Mouse (Mus musculus): ENCODE data around the gene Cbarp. TPM values are rescaled to one million over a fixed set of nuclear protein-coding genes. Genes with fewer than 3 reads are reported as not detected.

Gene Cbarp
- total and polyA plus RNA-seq, 2 experiments from 2014 or later, result 1.1 to 5.9 TPM

DNA sequence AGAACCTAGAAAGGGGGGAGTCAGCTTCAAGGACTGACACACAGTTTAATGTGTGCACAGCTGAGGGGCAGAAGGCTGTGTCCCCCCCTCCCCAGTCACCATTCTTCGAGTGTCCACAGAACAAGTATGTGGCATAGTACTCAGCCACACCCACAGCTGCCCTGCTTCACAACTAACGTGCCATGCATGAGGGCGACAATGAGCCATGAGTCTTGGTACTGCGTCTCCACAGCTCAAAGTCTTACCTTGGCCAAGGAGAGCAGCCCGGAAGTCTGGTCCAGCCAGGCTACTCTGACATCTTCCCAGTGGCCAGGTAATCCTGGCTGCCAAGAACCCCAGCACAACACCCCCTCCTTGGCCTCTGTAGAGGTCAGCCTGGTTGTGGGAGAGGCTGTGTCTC lies 47.9 kb downstream of the Cbarp start:
- no peaks in the 10 kb centered on the region for H3K9me3 ChIP-seq (replicated peaks; ENCODE audit: control insufficient read depth, low read length)
- H3K4me2 ChIP-seq (ENCODE audit: low read depth, low read length), result no peak overlapping the region
- H3K27me3 ChIP-seq (ENCODE audit: control insufficient read depth, insufficient read depth, low read length), result no peaks in the 10 kb centered on the region
- DNase-seq (ENCODE audit: low spot score) (no peak), ATAC-seq (ENCODE audit: insufficient read depth, low read depth) (no peak)
- no peaks in the 10 kb centered on the region for H3K36me3 ChIP-seq (replicated peaks; ENCODE audit: control insufficient read depth, insufficient read depth, low read length)
- H3K4me1 ChIP-seq (ENCODE audit: control insufficient read depth, insufficient read depth), result peaks cover 34% of the 10 kb centered on the region
- no peak overlapping the region for H3K9ac ChIP-seq (replicated peaks; ENCODE audit: low read depth, low read length)
- no peak overlapping the region for H3K4me3 ChIP-seq (ENCODE audit: low read depth, low read length)
- TF ChIP-seq CTCF (IDR thresholded peaks at IDR 0.05; ENCODE audit: low read depth), result no peak
- TF ChIP-seq EP300 (IDR thresholded peaks at IDR 0.05; ENCODE audit: low read depth), result no peak
- WGBS, result 72% methylated on average over 5 of the region's 5 CpGs
- H3K27ac ChIP-seq (ENCODE audit: low read depth), result no peak overlapping the region

DNA sequence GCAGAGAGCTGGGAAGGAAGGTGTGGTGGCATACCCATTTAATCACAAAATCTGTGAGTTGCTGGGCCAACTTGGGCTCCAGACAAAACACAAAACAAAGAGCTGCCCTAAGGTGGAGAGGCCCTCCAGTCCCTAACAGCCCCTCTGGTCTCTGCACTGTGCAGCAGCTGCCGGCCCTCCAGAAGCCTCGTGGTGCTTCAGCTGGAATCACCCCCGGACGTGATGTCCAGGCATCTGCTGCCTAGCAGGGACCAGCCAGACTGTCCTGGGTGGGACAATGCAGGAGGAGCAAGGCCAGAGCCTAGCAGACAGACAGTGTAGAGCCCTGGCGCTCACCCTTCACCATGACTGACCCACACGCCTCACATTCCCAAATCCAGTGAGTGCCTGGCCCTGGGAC lies 49.1 kb downstream of the Cbarp start:
- H3K4me2 ChIP-seq (ENCODE audit: low read depth, low read length), result no peak overlapping the region
- no peaks in the 10 kb centered on the region for H3K36me3 ChIP-seq (replicated peaks; ENCODE audit: control insufficient read depth, insufficient read depth, low read length)
- H3K4me1 ChIP-seq (ENCODE audit: control insufficient read depth, insufficient read depth), result peaks cover 22% of the 10 kb centered on the region
- no peak overlapping the region for H3K9ac ChIP-seq (replicated peaks; ENCODE audit: low read depth, low read length)
- H3K4me3 ChIP-seq (ENCODE audit: low read depth, low read length), result no peak overlapping the region
- H3K9me3 ChIP-seq (replicated peaks; ENCODE audit: control insufficient read depth, low read length), result no peaks in the 10 kb centered on the region
- ATAC-seq (ENCODE audit: insufficient read depth, low read depth) (no peak), DNase-seq (ENCODE audit: low spot score) (no peak)
- WGBS, result 76% methylated on average over 6 of the region's 6 CpGs
- no peak for TF ChIP-seq CTCF (IDR thresholded peaks at IDR 0.05; ENCODE audit: low read depth)
- no peak overlapping the region for H3K27ac ChIP-seq (ENCODE audit: low read depth)
- no peaks in the 10 kb centered on the region for H3K27me3 ChIP-seq (ENCODE audit: control insufficient read depth, insufficient read depth, low read length)

DNA sequence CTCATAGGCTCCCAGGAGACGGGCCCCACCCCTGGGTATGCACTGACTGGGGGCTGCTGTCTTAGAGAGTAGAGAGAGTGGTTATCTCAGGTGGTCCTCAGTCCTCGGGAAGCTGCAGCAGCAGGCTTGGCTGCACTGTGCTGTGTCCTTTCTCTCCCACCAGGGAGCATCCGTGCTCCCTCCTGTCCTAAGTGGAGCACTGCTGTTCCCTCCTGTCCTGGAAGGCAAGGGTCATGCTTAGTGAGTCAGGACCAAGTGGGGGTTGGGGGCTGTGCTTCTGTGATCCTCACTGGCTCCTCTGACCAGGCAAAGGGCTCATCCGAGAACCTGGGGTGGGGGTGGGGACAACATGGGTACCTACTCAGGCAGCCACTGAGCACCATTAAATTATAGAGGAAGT lies 51.5 kb downstream of the Cbarp start:
- H3K27ac ChIP-seq (ENCODE audit: low read depth), result no peak overlapping the region
- 0 out of 2 replicates have a peak overlapping the region, but pooled peaks have one; percentile 33 for H3K9ac ChIP-seq (replicated peaks; ENCODE audit: low read depth, low read length)
- H3K4me3 ChIP-seq (ENCODE audit: low read depth, low read length), result no peak overlapping the region
- peaks cover 19% of the 10 kb centered on the region for H3K4me1 ChIP-seq (ENCODE audit: control insufficient read depth, insufficient read depth)
- DNase-seq (ENCODE audit: low spot score) (no peak), ATAC-seq (ENCODE audit: insufficient read depth, low read depth) (no peak)
- H3K9me3 ChIP-seq (replicated peaks; ENCODE audit: control insufficient read depth, low read length), result no peaks in the 10 kb centered on the region
- H3K27me3 ChIP-seq (ENCODE audit: control insufficient read depth, insufficient read depth, low read length), result no peaks in the 10 kb centered on the region
- TF ChIP-seq EP300 (IDR thresholded peaks at IDR 0.05; ENCODE audit: low read depth) (no peak), CTCF (IDR thresholded peaks at IDR 0.05; ENCODE audit: low read depth) (peak; percentile 25; the same call in 1 of the 2 replicates)
- H3K36me3 ChIP-seq (replicated peaks; ENCODE audit: control insufficient read depth, insufficient read depth, low read length), result no peaks in the 10 kb centered on the region
- H3K4me2 ChIP-seq (ENCODE audit: low read depth, low read length), result no peak overlapping the region
- 42% methylated on average over 4 of the region's 4 CpGs for WGBS

DNA sequence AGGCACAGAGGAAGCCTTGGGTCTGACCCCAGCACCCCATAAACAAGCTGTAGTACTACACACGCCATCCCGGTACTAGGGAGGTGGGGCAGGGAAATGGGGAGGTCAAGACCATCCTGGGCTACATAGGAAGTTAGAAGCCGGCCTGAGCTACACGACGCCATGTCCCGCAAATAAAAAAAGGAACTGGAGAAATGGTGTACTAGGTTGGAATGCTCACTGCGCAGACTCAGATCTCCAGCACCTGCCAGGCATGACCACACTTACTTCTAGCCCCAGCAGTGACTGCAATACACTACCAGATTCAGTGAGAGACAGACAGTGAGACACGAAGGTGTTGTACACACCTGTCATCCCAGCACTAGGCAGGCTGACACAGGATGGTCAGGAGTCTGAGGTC lies 53.2 kb downstream of the Cbarp start:
- peaks cover 17% of the 10 kb centered on the region for H3K4me1 ChIP-seq (ENCODE audit: control insufficient read depth, insufficient read depth)
- DNase-seq (ENCODE audit: low spot score) (no peak), ATAC-seq (ENCODE audit: insufficient read depth, low read depth) (no peak)
- no peaks in the 10 kb centered on the region for H3K9me3 ChIP-seq (replicated peaks; ENCODE audit: control insufficient read depth, low read length)
- H3K9ac ChIP-seq (replicated peaks; ENCODE audit: low read depth, low read length), result no peak overlapping the region
- no peak overlapping the region for H3K27ac ChIP-seq (ENCODE audit: low read depth)
- H3K4me2 ChIP-seq (ENCODE audit: low read depth, low read length), result no peak overlapping the region
- TF ChIP-seq CTCF (IDR thresholded peaks at IDR 0.05; ENCODE audit: low read depth) (no peak), EP300 (IDR thresholded peaks at IDR 0.05; ENCODE audit: low read depth) (0 out of 2 replicates have a peak, but pooled peaks have one; percentile 8)
- peaks cover 8% of the 10 kb centered on the region; the same call in 1 of the 2 replicates for H3K36me3 ChIP-seq (replicated peaks; ENCODE audit: control insufficient read depth, insufficient read depth, low read length)
- no peaks in the 10 kb centered on the region for H3K27me3 ChIP-seq (ENCODE audit: control insufficient read depth, insufficient read depth, low read length)
- 73% methylated on average over 8 of the region's 8 CpGs for WGBS
- H3K4me3 ChIP-seq (ENCODE audit: low read depth, low read length), result no peak overlapping the region

DNA sequence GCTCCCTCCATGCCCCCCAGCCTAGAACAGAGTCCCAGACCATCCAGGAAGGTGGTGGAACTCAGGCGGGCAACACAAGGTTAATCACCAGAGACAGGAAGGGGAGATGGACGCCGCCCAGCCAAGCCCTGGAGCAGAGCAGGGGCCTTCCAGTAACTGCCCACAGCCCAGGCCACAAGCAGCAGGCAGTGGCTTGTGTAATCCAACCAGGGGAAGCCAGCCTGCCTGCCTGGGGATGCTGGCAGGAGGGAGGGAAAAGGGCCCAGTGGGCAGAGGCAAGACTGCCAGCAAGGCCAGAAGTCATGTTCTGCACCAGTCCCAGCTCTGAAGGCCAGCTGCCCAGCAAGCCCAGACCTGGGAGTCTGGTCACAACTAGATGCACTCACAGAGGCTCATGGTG lies 53.8 kb downstream of the Cbarp start:
- Histone ChIP-seq H3K9me3 (replicated peaks; ENCODE audit: control insufficient read depth, low read length) (no peaks in the 10 kb centered on the region), H3K27ac (ENCODE audit: low read depth) (peak overlapping the region; percentile 51; the same call in 1 of the 2 replicates), H3K9ac (replicated peaks; ENCODE audit: low read depth, low read length) (no peak overlapping the region), H3K4me3 (ENCODE audit: low read depth, low read length) (no peak overlapping the region), H3K27me3 (ENCODE audit: control insufficient read depth, insufficient read depth, low read length) (no peaks in the 10 kb centered on the region), H3K36me3 (replicated peaks; ENCODE audit: control insufficient read depth, insufficient read depth, low read length) (peaks cover 14% of the 10 kb centered on the region), H3K4me1 (ENCODE audit: control insufficient read depth, insufficient read depth) (peaks cover 17% of the 10 kb centered on the region), H3K4me2 (ENCODE audit: low read depth, low read length) (no peak overlapping the region)
- TF ChIP-seq EP300 (IDR thresholded peaks at IDR 0.05; ENCODE audit: low read depth) (no peak), CTCF (IDR thresholded peaks at IDR 0.05; ENCODE audit: low read depth) (no peak)
- ATAC-seq (ENCODE audit: insufficient read depth, low read depth), result no peak
- no peak for DNase-seq (ENCODE audit: low spot score)
- WGBS, result 64% methylated on average over 3 of the region's 3 CpGs

DNA sequence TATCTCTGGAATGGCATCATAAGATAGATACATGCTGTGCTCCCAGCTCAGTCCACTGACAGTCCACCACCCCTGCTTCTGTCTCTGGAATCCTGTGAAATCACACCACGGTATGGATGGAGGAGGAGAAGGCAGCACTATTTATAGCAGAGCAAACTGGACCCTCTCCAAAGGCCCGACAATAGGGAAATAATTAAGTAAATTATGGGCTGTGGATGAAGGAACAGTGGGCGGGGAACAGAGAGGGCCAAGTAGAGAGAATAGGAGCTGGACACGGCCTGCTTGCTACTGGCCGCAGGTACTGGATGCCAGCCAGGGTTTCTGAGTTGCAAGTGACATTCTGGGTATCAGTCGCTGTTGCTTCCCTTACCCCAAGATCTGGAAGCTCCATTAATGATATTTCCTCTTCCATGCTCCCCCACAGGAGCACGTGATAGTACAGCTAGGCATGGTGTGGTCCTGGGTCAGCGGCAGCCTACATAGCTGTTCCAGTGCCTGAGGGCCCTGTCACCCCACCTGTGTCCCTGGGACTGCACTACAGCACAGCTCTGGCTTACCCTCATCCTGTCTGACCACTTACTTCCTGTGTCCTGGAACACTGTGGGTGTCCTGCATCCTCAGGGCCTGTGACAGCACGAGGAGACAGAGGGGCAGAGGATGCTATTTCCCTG lies 55.7 kb downstream of the Cbarp start:
- TF ChIP-seq CTCF (IDR thresholded peaks at IDR 0.05; ENCODE audit: low read depth), result no peak
- TF ChIP-seq EP300 (IDR thresholded peaks at IDR 0.05; ENCODE audit: low read depth), result no peak
- Histone ChIP-seq H3K36me3 (replicated peaks; ENCODE audit: control insufficient read depth, insufficient read depth, low read length) (peaks cover 32% of the 10 kb centered on the region), H3K4me3 (ENCODE audit: low read depth, low read length) (no peak overlapping the region), H3K4me2 (ENCODE audit: low read depth, low read length) (peak overlapping the region; percentile 28), H3K27ac (ENCODE audit: low read depth) (peak overlapping the region; percentile 40), H3K4me1 (ENCODE audit: control insufficient read depth, insufficient read depth) (peaks cover 17% of the 10 kb centered on the region), H3K9ac (replicated peaks; ENCODE audit: low read depth, low read length) (no peak overlapping the region), H3K27me3 (ENCODE audit: control insufficient read depth, insufficient read depth, low read length) (no peaks in the 10 kb centered on the region), H3K9me3 (replicated peaks; ENCODE audit: control insufficient read depth, low read length) (no peaks in the 10 kb centered on the region)
- 14% methylated on average over 9 of the region's 9 CpGs for WGBS
- peak; percentile 80 for DNase-seq (ENCODE audit: low spot score)
- ATAC-seq (ENCODE audit: insufficient read depth, low read depth), result peak; percentile 69
